Mouse (Mus musculus): ENCODE results near the gene Gpatch3.

GRCm38 (mm10) chr4:133614274-133614761 is 39.8 kb downstream of the Gpatch3 start:
- TF ChIP-seq CTCF (IDR thresholded peaks at IDR 0.05; ENCODE audit: borderline replicate concordance, control insufficient read depth, extremely low read depth, insufficient read depth, low read length, poor library complexity) (no peak), POLR2A (IDR thresholded peaks at IDR 0.05; ENCODE audit: control insufficient read depth, extremely low read depth, insufficient read depth, low read length, poor library complexity) (no peak)
